Mouse (Mus musculus) spleen, adult 2 months (tissue): ENCODE results near the gene Fgf22.

Experiments
- CTCF ChIP-seq: fragments of 200-500 bp; IDR thresholded peaks from 2 replicates; pipeline ENCODE4 v1.5.1; 2011; ENCODE audit warnings: mild to moderate bottlenecking, inconsistent platforms; ENCODE audit not compliant: insufficient read depth, insufficient read length, insufficient replicate concordance; ENCODE audit errors: extremely low read depth
- POLR2A ChIP-seq: fragments of 200-500 bp; IDR thresholded peaks from 2 replicates; pipeline ENCODE4 v1.6.1; 2011; ENCODE audit warnings: low read depth, low read length, inconsistent platforms

DNA sequence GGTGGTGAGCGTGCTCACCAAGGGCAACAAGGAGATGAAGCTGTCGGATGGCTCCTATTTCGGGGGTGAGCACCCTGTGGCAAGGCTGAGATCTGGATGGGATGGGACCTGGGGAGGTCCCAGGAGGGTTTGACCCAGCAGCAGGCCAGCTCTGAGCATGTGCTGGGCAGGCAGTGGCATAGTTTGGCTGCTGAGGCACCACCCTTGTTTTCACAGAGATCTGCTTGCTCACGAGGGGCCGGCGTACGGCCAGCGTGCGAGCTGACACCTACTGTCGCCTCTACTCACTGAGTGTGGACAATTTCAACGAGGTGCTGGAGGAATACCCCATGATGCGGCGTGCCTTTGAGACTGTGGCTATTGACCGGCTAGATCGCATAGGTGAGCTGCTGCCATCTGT, 21.0 kb upstream of the Fgf22 start:
- TF ChIP-seq CTCF = no peak
- no peak for TF ChIP-seq POLR2A
